Mouse (Mus musculus) layer of hippocampus, adult 8-10 months (tissue): ENCODE results near the gene Tex45. TPM values are rescaled to one million over a fixed set of nuclear protein-coding genes. Genes with fewer than 3 reads are reported as not detected.

Source experiments
- DNase-seq, 2 experiments: peaks; one replicate each; pipeline ENCODE4 v3.0.0; 2022; ENCODE audit warnings: low spot score in 2 of 2
- total RNA-seq, 4 experiments: library from RNA; stranded (reverse); gene quantifications; 2 replicates each; pipeline ENCODE4 v1.2.4; 2022

The Tex45 gene
- total RNA-seq, 4 experiments from 2014 or later, result 0.49 to 0.52 TPM; not detected in 2

GRCm38 (mm10) chr8:3485192-3485591 lies 14.5 kb downstream of the Tex45 start:
- DNase-seq, result no peak

- DNase-seq, result peak in 1 of 2 experiments; percentile 54
Observed at GRCm38 (mm10) chr8:3492901-3493844, 22.5 kb downstream of the Tex45 start, which contains the start of gene Zfp358. Gene Zfp358, plus strand, starts transcription at chr8:3493138.

- no peak for DNase-seq
Observed at GRCm38 (mm10) chr8:3493845-3494208, 23.2 kb downstream of the Tex45 start.

GRCm38 (mm10) chr8:3495578-3496427 lies 25.1 kb downstream of the Tex45 start:
- DNase-seq, result no peak

- no peak for DNase-seq
Observed at GRCm38 (mm10) chr8:3496428-3496748, 25.7 kb downstream of the Tex45 start.

GRCm38 (mm10) chr8:3498583-3498982 lies 27.9 kb downstream of the Tex45 start:
- DNase-seq, result no peak

- DNase-seq, result no peak
Observed at GRCm38 (mm10) chr8:3499751-3500150, 29.1 kb downstream of the Tex45 start.

GRCm38 (mm10) chr8:3500235-3501090 lies 29.8 kb downstream of the Tex45 start, which contains the start of gene Mcoln1:
Gene Mcoln1, plus strand, starts transcription at chr8:3500457.
- DNase-seq, result peak; percentile 97 to 98

- DNase-seq, result no peak
Observed at GRCm38 (mm10) chr8:3502217-3502616, 31.6 kb downstream of the Tex45 start.

- no peak for DNase-seq
Observed at GRCm38 (mm10) chr8:3507979-3508754, 37.5 kb downstream of the Tex45 start.

GRCm38 (mm10) chr8:3514681-3515247 lies 44.1 kb downstream of the Tex45 start:
- no peak for DNase-seq

- peak; percentile 83 to 90 for DNase-seq
Observed at GRCm38 (mm10) chr8:3515260-3515671, 44.6 kb downstream of the Tex45 start, which contains the start of gene Pnpla6. Gene Pnpla6, plus strand, starts transcription at chr8:3515384.

GRCm38 (mm10) chr8:3515771-3516417 lies 45.2 kb downstream of the Tex45 start:
- peak; percentile 64 to 70 for DNase-seq

- DNase-seq, result peak; percentile 95 to 96
Observed at GRCm38 (mm10) chr8:3516450-3517116, 45.9 kb downstream of the Tex45 start.

- DNase-seq, result no peak
Observed at GRCm38 (mm10) chr8:3517117-3517495, 46.4 kb downstream of the Tex45 start.

- no peak for DNase-seq
Observed at GRCm38 (mm10) chr8:3522007-3522697, 51.5 kb downstream of the Tex45 start.

- DNase-seq, result no peak
Observed at GRCm38 (mm10) chr8:3530816-3531215, 60.2 kb downstream of the Tex45 start.

GRCm38 (mm10) chr8:3531936-3532335 lies 61.3 kb downstream of the Tex45 start:
- DNase-seq, result no peak
